Mouse (Mus musculus): ENCODE data around the gene Larp6.
A peak's percentile ranks its signal among the peaks of the same experiment; 100 is the strongest.

The Larp6 gene

DNA sequence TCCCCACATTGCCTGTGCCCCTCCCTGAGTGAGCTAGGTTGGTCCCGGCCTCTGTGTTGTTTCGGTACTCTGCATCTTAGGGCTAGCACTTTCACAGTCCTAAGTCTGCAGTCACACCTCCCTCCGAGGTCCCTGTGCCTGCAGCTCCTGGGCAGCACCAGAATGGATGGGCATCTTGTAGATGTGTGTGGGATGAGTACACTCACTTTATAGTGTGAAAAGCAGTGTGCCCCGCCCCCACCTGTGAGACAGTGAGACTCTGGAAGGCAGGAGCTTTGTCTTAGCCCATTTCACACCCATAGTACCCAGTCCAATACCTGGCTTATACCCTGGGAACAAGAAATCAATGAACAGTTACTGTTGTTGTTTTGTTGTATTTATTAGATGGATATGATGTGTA is 2.5 kb downstream of the Larp6 start:
- no peak for DNase-seq (ENCODE audit: low spot score)

DNA sequence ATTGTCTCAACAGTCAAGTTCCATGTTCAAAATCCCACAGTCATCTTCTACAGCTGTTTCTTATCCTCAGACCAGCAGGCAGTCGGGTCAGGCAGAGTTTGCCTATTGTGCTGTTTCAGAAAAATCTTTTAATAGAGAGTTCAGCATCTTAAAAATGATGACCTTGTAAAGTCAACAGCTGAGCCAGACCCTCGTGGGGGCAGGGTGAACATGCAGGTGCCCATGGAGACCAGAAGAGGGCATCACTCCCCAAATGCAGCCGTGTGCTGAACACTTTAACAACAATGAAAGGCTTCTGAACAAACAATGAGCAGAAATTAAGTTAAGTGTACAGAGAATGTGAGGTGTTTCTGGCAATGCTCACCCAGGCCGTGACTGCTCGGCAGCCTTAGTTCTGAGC is 3.0 kb downstream of the Larp6 start:
- no peak for DNase-seq (ENCODE audit: low spot score)

DNA sequence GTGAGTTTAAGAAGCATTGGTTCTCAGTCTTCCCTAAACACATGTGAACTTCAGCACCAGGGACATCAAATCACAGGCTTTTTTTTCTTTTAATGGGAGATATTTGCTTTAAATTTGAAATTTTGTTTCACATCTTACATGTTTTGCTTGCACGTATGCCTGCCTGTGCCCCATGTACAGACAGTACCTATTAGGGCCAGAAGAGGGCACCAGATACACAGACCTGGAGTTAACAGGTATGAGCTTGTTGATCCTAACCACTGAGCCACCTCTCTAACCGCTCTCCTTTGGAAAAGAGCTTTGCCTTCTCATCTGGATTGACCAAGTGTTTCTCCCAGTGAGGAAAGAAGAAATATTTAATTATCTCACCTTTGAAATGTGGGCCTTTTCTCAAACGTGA is 5.5 kb downstream of the Larp6 start:
- peak; percentile 5 for DNase-seq (ENCODE audit: low spot score)

DNA sequence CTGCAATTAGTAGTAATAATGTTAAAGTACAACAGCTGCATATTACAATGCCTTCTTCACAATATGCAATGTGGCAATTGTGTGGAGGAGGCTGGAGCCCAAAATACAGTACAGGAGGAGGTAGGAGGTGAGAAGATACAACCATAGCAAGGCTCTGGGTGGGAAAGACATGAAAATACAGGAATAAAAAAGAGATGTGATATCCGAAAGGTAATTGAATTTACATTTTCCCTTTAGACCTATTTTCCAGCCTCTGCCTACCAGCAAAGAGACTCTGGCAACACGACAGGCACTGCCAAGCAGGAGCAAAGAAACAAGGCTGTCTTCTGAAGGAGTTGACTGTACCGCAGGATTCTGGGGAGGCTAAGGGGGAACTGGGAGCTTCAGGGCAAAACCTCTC is 6.9 kb downstream of the Larp6 start:
- no peak for DNase-seq (ENCODE audit: low spot score)

DNA sequence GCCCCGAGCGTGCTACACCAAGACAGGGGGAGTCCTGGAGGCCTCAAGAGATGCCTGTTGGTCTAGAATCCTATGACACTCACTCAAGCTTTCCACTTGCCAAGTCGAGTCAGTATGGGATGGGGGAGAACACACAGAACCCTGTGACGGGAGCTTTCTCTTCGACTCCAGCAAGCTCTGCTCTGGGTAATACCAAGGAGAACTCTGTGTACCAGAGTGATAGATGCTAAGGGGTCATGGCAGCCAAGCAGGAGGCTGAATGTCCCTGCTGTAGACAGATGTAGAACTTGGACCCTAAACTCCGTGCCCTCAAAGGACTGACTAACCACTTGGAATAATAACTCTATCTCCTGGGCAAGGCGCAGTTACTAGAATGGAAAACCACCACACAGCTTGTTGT is 12.2 kb downstream of the Larp6 start:
- DNase-seq (ENCODE audit: low spot score): no peak

DNA sequence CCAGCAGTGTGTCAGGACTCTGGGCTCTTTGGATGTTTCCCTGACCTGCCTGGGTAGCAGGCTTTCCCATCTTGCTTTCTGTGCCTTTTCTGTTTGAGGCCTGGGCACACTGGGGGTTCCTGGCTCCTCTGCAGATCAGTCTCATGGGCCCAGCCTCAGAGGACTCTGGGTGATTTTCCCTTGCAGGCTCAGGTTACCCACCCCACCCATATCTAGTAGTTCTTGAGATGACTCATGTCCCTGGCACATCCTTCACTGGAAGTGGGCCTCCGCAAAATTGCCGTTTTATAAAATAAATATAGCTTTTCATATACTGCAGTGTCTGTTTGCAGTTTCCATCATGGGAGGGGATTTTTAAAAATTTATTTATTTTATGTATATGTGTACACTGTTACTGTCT is 21.5 kb downstream of the Larp6 start:
- no peak for DNase-seq (ENCODE audit: low spot score)

- DNase-seq (ENCODE audit: low spot score): no peak
Measured at GRCm38 (mm10) chr9:60739126-60739525, 26.3 kb downstream of the Larp6 start.

GRCm38 (mm10) chr9:60741436-60741835 is 28.6 kb downstream of the Larp6 start:
- no peak for DNase-seq (ENCODE audit: low spot score)

- DNase-seq (ENCODE audit: low spot score): no peak
Measured at GRCm38 (mm10) chr9:60742516-60742915, 29.7 kb downstream of the Larp6 start.

GRCm38 (mm10) chr9:60743180-60743900 is 30.6 kb downstream of the Larp6 start:
- DNase-seq (ENCODE audit: low spot score): no peak

DNA sequence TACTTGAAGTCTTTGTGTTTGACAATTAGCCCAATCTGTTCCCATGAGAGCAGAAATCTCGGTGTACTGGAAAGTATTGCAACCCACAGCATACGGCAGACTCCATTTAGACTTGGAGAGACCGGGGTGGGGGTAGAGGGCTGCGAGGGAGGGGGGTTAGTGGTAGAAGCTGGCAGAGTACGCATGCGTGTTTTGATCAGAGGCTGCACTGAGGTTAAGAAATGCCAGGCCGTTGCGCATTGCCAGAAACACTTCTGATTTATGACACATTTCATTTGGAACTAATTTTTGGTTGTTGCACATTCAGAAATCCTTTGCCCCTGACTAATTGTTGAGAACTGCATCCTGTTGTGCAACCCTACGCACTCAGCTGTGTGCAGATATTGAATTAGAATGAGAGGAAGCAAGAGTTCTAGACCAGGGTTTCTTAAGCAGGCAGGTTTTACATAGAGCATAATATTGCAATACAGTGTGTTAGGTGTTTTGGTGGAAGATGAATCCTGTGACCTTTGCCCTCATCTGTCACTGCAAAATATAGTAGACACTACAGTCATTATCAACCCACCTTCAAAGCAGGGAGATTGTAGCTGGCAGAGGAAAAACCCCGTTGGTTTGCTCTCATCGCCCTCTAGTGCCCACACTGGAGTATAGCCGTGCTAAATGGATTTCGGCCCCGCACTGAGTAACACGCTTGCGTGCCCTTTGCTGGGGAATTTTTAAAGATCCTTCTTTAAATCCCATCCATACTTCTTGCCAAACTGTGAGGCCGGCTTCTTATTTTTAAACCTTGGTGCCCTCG is 31.6 kb downstream of the Larp6 start:
- peak; percentile 3 for DNase-seq (ENCODE audit: low spot score)

- DNase-seq (ENCODE audit: low spot score): no peak
Measured at GRCm38 (mm10) chr9:60744971-60745370, 32.2 kb downstream of the Larp6 start.

DNA sequence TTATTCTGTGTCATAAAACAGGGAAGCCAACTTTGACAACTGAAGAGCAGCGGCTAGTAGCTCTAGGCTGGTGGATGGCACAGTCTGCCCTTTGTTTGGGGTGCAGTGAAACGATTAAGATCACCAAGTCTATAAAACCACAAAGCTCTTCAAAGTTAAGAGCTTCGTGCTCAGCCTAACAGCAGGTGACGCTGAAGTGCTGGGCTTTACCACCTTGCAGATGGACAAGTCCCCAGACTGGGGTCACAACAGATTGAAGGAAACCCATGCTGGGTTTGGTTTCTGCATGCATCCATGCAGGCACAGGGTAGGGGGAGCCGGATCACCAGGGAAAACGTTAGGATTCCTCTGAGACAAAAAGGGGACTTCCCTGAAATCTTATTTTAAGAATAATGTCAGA is 33.8 kb downstream of the Larp6 start:
- DNase-seq (ENCODE audit: low spot score): no peak

DNA sequence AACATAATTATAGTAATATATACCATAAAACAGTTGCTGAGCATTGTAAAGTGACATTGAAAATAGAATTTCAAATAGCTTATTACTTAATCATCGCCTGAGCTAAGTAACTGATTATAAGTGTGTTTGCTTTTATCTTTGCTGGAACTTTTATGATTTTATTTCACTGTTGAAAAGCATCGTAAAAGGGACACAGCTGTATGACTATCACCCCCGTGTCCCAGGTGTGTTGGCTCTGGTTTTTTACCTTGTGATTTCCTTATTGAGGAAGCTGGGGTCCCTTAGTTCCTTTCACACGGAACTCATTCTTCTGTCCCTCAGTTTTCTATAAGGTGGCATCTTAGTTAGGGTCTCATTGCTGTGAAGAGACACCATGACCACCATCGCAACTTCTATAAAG is 34.9 kb downstream of the Larp6 start:
- DNase-seq (ENCODE audit: low spot score): no peak

GRCm38 (mm10) chr9:60748191-60748590 is 35.4 kb downstream of the Larp6 start:
- no peak for DNase-seq (ENCODE audit: low spot score)

DNA sequence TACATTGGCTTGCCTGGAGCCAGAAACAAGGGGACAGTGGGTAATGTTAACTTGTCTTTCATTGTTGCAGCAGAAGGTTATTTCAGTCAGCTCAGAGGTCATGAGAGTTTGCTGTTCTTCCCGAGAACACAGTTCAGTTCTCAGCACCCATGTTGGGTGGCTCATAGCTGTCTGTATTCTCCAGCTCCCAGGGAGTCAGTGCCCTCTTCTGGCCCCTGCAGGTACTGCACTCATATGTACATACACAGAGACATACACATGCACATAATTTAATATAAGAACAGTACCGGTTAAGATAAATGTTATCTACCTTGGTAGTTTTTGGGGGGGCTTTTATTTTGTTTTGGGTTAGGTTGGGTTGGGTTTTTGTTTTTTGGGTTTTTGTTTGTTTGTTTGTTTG is 36.3 kb downstream of the Larp6 start:
- no peak for DNase-seq (ENCODE audit: low spot score)

DNA sequence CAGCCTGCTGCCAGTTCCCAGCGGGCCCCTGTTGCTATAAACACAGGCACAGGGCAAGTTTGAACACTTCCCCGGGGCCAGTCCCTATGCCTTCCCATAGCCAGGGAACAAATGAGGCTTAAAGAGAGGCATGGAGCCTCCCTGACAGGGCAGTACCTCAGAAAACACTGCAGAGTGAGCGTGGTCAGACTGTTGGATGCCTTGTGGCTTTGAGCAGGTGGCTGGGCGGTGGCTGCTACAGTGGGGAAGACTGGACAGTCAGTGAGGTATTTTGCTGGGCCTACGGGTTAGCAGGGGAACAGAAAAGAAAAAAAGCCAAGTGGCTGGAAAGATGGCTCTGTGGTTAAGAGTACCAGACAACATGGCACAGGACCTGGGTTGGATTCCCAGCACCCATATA is 38.3 kb downstream of the Larp6 start:
- DNase-seq (ENCODE audit: low spot score): no peak

GRCm38 (mm10) chr9:60751971-60752370 is 39.2 kb downstream of the Larp6 start:
- DNase-seq (ENCODE audit: low spot score): no peak

GRCm38 (mm10) chr9:60752636-60753035 is 39.8 kb downstream of the Larp6 start:
- DNase-seq (ENCODE audit: low spot score): no peak

- peak; percentile 17 for DNase-seq (ENCODE audit: low spot score)
Measured at GRCm38 (mm10) chr9:60756258-60756657, 43.5 kb downstream of the Larp6 start.

DNA sequence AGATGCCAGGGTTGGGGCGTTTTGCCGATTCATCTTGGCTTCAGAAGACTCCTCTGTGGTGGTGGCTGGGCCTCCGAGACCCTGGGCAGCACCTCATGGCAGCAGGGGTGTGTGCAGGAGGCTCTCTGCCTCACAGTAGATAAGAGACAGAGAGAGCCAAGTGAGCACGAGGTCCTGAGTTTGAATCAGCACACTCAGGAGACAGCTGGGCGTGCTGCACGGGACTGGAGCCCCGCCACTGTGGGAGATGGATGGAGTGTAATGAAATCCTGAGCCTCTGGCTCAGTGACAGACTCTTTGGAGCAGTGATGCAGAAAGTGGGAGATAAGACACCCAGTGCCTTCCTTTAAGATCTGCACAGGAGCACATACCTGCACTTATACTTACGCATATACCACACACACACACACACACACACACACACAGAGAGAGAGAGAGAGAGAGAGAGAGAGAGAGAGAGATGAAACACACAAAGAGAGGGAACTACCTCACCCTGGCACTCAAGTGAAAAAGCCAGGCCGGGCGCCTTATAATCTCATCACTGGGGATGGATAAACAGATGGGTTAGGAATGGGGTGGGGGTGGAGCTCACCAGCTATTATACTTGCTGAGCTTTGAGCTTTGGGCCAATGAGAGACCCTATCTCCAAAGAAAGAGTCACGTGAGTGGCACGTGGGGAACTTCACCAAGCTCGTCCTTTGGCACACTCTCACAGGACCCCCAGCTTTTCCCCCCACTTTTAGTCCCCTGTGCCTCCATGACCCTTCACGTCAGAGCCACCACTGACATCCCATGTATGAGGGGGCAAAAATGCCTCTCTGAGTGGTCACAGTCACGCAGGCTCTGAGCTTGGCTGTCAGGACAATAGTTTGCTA is 44.3 kb downstream of the Larp6 start:
- DNase-seq (ENCODE audit: low spot score): no peak

DNA sequence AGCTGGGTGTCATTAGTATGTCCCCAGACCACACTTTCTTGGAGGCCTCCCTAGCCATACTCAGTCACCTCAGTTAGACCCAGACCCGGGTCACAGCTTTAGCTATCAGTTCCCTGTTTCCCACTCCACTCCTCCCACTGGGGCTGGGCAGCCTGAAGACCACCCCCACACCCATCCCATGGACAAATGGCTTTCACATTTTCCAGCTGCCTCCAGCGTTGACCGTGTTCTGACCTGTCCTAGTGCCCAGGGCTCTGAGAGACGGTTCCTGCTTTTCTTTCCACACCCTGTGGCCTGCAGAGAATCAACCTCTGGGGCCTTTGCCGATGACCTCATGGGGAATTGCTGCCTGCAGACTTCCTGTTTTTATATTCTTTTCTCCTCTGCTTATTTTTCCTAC is 45.0 kb downstream of the Larp6 start:
- no peak for DNase-seq (ENCODE audit: low spot score)

Data from T-cell, adult 2 months (primary cell).